Mouse (Mus musculus): ENCODE results near the gene Rai14. TPM values are rescaled to one million over a fixed set of nuclear protein-coding genes. Genes with fewer than 3 reads are reported as not detected.

Rai14 gene
- polyA plus RNA-seq (2012; rRNA removed): 20.0 and 28.6 TPM in 2 replicates

DNA sequence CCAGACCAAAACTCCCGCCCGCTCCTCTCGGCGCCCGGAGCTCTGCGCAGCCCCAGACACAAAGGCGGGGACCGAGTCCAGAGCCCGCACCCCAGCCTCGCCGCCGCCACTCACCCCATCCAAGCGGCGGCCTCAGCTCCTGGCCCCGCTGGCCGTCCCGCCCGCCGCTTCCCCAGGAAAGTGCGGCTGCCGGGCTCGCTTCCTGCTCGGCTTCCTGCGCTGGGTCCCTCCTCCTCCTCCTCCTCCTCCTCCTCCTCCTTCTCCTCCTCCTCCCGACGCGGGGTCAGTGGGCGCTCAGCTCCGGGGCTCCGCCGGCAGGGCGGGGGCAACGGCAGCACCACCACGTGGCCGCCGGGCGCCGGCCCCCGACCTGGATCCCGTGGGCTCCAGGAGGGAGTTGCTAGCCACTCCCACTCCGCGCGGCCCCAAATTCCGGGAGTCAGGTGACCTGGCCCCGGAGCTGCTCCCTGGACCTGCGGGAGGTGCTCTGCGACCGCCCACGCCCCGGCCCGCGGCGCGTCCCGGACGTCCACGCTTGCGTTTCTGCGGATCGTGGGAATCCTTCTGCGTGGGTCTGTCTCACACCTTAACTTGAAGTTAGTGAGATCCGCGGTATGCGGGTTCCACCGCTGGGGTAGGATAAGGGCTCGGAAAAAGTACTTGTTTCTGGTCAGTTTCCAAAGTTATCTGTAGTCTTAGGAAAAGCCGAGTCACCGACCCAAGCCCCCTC, at the start of gene Rai14:
Rai14 (minus strand) TSS at position 216 of the 730 bp plus-strand sequence.
- DNase-seq (ENCODE audit: low spot score): peak; percentile 79

DNA sequence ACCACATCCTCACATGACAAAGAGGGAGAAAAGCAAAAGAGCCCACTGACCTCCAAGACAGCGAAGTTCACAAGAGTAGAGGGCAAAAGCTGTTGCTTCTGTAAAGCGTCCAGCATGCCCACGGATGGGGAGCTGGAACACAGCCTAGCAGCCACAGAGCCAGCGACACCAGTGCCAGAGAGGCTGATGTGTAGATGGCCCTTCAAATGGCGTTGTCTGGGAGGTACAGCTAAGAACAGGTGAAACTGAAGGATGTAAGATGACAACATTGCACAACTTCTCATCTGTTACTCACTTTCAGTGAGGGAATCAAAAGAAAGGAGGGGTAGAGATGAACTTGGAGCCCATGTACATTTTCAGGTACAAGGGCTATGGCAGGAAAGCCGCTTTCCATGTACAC, 47.0 kb upstream of the Rai14 start:
- DNase-seq (ENCODE audit: low spot score): no peak

DNA sequence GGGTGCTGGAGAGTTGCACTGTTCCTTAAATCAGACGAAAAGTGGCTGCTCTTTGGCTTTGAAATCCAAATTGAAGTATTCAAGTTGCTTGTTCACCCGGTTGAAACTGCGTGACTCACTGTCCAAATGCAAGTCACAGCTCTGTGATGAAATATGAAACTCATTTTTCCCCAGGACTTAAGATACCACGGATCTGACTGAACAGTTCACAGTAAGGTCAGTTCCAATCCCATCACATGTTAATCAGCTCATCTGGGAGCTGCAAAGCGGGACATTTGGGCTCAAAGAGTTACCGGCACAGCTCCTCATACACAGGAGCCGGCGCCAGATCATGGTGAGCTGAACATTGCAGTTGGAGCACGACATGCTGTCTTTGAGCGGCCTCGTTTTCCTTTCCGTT, 45.6 kb upstream of the Rai14 start:
- DNase-seq (ENCODE audit: low spot score): no peak

DNA sequence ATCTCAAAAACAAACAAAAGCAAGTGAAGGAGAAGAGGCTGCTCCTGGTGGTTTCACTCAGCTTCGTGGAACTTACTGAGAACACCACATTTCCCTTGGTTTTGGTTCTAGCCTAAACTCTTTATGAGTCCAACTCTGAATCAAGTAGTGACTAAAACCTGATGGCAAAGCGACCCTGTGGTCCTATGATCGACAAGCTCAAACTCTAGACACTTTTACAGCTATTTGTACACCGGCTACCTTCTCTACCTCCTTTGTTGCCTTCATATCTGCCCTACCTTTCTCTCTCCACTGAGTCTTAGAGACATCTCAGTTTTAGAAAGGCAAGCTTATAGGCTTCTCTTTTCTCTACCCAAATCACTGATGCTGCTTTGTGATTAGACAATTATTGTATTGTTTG, 45.0 kb upstream of the Rai14 start:
- DNase-seq (ENCODE audit: low spot score): no peak

DNA sequence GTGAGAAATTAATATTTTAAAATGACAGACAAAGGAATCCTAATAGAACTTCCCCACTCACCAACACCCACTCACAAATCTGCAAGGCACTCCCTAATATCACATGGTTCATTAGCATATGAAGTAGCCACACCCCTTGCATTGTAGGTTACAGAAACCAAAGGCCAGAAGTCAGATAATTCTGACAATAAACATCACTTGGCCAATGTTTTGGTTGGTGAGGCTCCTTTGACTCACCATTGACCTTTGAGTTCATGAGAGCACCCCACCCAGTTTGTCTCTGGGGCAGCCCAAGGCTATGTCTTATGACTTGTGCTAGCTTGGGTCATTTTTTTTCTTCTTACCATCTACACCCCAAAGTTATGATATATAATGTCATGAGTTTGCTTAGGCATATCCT, 44.4 kb upstream of the Rai14 start:
- DNase-seq (ENCODE audit: low spot score): no peak

DNA sequence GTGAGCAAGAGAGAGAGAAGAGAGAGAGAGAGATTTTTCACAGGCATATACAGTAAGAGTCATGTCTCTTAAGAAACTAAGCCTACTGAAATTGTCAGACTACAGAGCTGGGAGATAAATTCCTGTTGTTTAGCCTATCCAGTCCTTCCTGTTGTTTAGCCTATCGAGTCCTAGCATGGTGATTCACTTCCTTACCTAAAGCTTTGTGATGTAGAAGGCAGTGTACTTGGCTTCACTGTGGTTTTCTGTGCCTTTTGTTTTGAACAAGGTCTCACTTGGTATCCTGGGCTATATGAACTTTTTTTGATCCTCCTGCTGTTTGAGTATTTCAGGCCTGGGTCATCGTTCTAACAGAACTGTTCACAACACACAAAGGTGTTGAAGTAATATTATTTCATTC, 36.7 kb upstream of the Rai14 start:
- DNase-seq (ENCODE audit: low spot score): no peak

DNA sequence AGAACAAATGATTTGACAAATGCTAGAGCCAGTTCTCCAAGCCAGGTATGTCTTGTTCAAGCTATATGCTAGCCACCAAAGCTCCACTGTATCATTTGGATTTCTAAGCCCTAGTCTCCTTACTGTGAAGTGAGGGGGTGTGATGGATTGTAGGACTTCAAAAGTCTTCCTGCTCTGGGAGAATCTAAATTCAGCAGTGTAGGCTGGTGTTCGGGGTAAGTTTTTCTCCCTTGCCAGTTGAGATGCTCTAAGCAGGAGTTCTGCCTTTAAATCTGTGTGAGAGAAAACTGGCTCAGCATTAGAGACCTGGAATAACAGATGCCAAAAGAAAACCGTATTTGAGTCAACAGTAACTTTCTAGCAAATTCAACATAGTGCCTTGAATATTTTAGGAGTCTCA, 35.9 kb upstream of the Rai14 start:
- DNase-seq (ENCODE audit: low spot score): no peak

DNA sequence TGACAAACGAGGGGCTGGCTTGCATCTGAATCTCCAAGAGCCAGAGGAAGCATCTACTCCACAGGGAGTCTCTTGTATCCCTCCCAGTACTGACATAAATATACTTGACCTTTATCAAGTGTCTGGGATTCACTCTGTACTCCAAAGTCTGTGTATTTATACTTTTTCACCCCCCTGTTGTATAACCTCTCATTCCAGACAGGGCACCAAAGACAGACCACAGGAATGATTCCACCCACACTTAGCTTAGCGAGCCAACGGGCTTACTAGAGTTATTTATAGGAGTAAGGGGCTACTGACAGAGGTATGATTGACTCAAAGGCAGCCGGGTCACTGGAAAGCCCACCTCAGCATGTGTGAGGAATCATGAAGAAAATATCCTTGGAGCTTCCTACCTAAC, 35.3 kb upstream of the Rai14 start:
- DNase-seq (ENCODE audit: low spot score): no peak

DNA sequence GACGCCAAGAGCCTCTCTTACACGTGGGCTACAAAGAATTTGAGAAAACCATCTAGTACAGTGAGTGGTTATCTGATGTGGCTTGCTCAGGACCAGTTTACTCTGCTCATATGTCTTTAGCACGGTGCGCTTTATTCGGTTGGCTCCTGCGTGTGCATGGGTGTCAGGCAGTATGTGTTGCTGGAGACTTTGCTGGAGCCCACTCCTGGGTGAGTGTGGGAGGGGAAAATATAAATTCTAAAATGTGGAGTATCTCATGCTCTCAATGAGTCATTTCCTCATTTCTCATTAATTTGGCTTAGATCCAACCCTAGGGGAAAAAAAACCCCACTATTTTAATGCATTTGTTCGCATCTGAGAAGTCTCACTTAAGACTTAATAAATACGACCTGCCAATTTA, 33.2 kb upstream of the Rai14 start:
- no peak for DNase-seq (ENCODE audit: low spot score)

DNA sequence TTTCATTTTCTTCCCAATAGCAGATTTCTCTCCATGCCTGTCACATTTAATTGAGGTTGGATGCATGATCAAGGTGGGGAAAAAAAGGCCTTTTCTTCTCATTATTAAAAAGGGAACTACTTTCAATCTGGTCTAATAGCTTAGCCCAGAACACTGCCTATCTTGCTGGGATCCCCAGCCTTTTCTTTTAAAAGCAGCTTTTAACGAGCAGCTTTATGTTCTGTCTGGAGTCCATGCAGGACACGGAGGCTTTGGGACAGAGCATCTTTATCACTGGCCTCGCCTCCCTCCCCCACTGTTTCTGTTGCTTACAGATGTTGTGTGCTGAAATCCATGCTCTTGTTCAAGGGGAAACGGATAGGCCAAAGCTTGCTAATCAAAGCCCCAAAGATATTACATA, 32.8 kb upstream of the Rai14 start:
- no peak for DNase-seq (ENCODE audit: low spot score)

DNA sequence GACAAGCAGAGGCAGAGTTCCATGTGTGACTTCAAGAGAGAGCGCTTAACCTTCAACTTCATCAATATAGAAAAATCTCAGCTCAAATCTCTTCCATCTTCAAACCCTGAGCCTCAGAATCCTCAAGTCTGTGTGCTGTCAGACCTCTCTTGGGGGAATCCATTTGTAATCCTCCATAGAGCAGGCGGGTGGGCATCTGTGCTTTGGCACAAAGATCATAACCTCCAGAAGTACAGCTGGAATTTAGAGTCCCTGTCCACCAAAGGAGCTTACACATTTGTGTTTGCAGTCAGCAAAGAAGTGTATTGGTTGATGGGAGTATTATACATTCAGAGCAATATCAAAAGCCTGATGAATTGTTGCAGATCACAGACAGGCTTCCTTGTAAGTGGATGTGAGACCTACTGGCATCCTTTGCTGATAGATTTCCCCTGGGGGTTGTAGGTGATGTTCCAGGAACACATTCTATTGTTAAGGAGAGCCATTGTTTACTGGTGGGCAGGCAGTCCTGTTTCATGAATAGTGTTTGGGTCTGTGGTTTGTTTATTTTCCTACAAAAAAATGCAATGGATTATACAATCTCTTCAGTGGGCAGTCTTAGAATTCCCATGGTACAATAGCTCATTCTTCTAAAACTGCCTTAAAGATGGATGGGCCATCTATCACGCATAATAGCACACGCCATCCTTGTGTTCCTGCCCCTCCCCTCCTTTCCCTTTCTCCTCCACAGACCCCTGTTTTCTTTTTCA, 32.1 kb upstream of the Rai14 start:
- DNase-seq (ENCODE audit: low spot score): no peak

DNA sequence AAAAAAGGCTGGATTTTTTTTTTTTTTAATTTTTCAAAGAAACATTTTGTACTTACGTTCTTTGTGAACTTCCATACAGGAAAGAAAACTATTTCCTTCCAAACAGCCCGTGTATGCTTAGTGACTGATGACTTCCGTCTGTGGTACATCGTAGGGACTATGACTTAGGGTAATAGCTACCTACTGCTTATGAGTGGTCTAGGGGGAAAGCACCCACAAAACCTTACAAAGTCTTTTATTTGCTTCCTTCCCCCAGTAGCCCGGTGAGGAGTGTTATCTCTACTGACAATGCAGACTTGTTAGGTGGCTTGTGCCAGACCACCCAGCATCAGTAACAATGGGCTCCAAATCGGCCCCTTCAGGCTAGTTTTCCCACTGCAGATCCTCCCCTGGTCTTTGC, 28.0 kb upstream of the Rai14 start:
- DNase-seq (ENCODE audit: low spot score): no peak

DNA sequence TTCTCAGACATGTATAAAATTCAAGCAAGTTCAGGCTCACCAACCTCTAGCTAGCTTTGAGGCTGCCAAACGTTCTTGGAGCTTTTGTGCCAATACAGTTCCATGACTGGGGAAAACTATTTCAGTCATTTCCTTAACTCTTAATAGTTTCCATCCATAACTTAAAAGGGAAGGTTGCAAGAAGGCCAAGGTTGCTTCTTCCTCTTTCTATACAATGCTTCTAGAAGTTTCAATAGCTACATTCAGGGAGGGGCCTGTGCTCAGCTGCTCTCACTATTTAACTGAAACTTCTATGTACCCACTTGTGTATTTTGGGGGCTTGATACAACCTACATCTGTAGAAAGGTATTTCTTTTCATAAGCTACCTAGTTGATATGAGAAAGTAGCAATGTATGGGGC, 24.9 kb upstream of the Rai14 start:
- DNase-seq (ENCODE audit: low spot score): no peak

DNA sequence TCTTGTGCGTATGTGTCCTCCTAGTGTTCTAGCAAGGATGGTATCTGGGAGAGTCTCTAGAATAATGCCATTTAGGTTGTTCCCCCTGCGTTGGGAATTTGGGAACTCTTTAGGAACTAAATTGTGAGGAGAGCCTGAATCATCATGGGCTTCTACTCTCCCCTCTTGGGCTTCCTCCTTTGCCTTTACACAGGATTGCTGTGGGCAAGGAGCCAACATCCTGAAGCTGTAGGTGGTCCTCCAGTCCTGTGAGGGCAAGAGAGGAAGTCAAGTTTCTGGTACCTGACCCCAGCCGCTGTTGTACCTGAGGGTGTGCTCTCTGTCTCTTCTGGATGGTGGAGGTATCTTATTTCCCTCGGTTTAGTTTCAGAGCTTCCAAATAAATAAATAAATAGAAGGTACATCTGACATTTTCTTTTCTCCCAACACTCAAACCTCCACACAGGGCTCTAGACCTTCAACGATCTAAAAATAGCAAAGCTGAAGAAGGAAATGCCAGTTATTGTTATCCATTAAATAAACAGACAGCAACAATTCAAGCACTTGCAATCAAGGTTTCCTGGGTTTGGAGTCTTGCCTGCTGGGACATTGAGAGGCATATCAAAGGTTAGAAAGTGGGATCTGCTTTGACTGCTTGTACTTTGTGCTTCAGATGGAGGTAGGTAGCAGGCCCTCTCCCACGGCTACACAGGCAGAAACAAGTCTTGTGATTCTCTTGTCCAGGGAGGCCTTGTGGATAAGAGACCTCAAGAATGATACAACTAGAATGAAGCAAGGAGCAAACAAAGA, 24.1 kb upstream of the Rai14 start:
- DNase-seq (ENCODE audit: low spot score): no peak

DNA sequence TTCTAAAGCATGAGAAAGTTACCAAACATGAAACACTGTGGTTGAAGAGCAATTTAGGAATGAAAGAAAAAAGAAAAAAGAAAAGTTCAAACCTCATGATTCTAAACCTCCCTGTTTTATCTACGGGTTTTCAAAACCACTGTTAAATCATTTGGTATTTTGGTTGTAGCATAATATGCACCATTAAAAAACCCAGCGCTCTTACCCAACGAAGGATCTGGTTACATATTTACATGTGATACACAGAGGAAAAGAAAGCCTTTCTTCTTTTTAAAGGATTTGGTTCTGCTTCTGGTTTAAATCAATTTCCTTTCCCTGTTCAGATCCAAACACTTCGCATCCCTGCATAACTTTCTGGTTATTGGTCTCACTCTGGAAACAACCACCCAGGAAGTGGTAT, 21.5 kb upstream of the Rai14 start:
- DNase-seq (ENCODE audit: low spot score): no peak

DNA sequence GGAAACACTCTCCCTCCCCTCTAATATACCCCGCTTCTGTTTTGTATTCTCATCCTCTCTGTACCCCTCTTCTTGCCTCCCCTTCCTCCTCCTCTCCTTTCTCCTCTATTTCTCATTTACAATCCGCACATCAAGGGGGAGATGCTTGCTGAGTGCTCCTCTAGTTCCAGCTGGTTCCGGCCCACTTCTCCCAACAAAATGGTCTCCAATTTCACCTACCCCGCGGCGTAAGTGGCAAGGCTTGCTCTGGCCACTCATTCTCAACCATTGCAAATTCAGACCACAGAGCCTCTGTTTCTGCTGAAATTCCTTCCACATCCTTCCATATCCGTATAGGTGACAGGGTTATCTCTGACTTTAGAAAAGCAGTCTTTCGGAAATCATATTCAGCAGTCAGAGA, 20.8 kb upstream of the Rai14 start:
- DNase-seq (ENCODE audit: low spot score): no peak

DNA sequence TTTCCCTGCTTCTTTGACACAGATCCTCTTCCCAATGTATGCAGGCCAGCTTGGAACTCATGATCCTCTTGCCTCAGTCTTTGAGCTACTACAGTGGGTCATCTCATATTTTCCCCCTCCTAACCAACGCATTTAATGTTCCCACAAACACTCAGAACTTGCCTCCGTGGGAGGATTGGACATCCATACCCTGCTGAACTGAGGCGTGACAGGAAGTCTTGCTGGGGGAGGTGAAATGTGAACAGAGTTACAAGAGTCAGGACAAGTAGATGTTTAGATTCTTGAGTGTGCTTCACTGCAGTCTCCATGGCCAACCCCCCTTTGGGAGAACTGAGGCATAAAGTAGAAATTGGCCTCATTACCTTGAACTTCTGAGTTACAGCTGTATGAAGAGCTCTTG, 17.0 kb upstream of the Rai14 start:
- no peak for DNase-seq (ENCODE audit: low spot score)

DNA sequence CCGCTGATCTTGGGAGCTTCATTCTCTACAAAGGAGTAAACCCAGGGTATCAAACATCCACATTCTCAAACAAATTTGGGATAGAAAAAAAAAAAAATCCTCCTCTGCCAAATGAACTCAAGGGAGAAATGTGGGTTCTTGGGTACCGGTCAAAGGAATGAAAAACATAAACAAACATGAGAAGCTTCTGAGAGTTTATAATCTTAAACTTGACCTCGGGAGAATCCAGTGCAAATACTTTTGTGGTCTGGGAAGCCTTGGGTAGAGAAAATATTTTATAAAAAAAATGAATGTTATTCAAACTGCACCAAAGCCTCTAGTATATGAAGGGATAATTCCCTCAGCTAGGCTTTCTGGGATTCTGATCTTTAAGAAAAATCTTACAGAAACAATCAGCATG, 11.8 kb upstream of the Rai14 start:
- no peak for DNase-seq (ENCODE audit: low spot score)

DNA sequence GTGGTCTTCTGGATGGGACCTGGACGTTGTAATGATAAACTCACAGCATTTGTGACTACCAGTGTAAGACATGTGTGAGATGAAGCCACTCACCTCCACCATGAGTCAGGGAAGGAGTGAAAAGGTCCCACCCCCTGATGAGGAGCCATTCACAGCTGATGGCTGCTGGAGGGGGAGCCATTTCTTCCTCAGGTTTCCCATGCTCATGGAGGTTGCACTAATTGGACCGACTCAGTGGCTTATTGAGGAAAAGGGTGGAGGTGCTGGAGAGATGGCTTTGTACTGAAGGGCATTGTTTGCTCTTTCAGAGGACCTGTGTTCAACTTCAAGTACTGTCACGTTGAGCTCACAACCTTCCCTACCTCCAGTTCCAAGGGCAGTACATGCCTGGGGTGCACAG, 10.4 kb upstream of the Rai14 start:
- DNase-seq (ENCODE audit: low spot score): no peak

DNA sequence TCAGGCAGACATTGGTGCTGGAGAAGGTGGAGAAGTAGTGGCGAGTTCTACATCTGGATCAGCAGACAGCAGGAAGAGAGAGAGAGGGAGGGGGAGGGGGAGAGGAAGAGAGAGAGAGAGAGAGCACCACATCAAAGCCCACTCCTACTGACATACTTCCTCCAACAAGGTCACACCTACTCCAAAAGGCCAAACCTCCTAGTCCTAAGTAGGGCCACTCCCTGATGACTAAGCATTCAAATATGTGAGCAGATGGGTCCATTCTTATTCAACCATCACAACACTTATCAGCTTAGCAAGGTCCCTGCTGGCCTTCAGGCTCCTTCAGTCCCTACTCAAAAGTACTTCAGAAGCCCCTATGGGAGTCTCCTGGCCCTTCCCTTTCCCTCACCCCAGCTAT, 9.1 kb upstream of the Rai14 start:
- DNase-seq (ENCODE audit: low spot score): no peak

DNA sequence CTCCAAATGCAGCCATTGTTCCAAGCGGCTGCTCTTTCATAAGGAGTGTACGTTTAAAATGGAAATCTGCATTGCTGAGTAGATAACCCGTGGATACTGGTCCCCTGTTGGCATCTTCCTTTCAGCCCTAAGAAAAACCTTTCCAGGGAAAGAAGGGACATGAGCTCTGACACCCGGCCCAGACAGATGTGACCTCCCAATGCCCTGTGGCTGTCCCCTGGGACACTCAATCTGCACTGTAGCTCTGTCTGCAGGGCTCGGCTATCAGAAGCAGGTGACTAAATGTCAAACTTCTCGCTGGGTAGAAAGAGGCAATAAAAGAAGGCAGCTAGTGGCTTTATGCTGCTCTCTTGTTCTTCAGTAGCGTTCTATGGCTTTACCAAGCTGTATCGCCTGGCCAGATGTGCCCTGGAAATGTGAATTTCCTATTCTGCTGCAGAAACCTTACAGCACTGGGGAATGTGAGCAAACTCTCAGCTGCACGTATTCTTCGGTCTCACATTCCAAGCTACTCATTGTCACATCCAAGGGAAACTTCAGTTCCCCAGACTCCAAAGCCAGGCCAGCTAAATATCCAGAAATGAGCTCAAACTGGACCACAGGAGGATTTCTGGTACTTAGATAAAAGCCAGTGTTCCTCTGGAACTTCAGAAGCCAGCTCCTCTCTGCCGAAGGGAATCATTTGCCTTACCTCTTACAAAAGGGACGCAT, 8.4 kb upstream of the Rai14 start:
- no peak for DNase-seq (ENCODE audit: low spot score)

DNA sequence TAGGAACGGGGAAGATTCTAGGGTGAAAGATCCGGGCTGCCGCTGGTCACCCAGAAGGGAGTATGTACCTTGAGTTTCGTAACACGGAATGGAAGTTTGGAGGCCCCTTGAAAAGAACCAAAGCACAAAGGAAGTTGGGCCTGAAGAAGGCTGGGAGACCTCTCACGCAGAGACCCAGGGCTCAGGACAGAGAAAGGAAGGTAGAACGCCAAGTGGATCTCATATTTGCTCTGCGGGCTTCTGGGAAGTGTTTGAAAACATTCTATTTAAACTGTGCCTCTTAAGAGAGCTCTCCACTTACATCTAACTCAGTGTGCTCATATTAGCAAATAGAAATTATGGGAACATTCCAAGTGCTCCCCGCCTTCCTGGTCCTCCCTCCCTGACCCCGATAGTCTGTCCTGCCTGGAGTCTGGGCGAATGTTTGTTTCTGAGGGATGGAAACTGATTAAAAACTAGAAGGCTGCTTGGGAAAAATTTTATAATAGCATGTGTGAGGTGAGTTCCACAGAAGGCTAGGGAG, 6.9 kb upstream of the Rai14 start:
- no peak for DNase-seq (ENCODE audit: low spot score)

All from urinary bladder, adult 2 months (tissue).